Mouse (Mus musculus): ENCODE measurements around the gene Hoxd3. TPM values are rescaled to one million over a fixed set of nuclear protein-coding genes. Genes with fewer than 3 reads are reported as not detected.

Hoxd3 gene
- total RNA-seq, 2 experiments from 2014 or later = not detected

- no peak for DNase-seq (ENCODE audit: extremely low spot score in 1 of 2, low spot score in 2 of 2)
- intact Hi-C loops (cut with DNase I) = no loop called here
Observed at GRCm38 (mm10) chr2:74734996-74735811, 23.5 kb downstream of the Hoxd3 start.

GRCm38 (mm10) chr2:74735851-74736687 is 24.3 kb downstream of the Hoxd3 start:
- no peak for DNase-seq (ENCODE audit: extremely low spot score in 1 of 2, low spot score in 2 of 2)
- intact Hi-C loops (cut with DNase I) = no loop called here

GRCm38 (mm10) chr2:74736688-74737577 is 25.2 kb downstream of the Hoxd3 start:
- intact Hi-C loops (cut with DNase I) = no loop called here
- no peak for DNase-seq (ENCODE audit: extremely low spot score in 1 of 2, low spot score in 2 of 2)

GRCm38 (mm10) chr2:74737578-74738070 is 25.9 kb downstream of the Hoxd3 start:
- DNase-seq (ENCODE audit: extremely low spot score in 1 of 2, low spot score in 2 of 2) = no peak
- intact Hi-C loops (cut with DNase I) = no loop called here

- intact Hi-C loops (cut with DNase I) = no loop called here
Observed at GRCm38 (mm10) chr2:74738623-74739475, 27.1 kb downstream of the Hoxd3 start.

GRCm38 (mm10) chr2:74739476-74739800 is 27.7 kb downstream of the Hoxd3 start:
- intact Hi-C loops (cut with DNase I) = no loop called here
- no peak for DNase-seq (ENCODE audit: extremely low spot score in 1 of 2, low spot score in 2 of 2)

More at GRCm38 (mm10) chr2:74738623-74739475, 27.1 kb downstream of the Hoxd3 start:
- no peak for DNase-seq (ENCODE audit: extremely low spot score in 1 of 2, low spot score in 2 of 2)

GRCm38 (mm10) chr2:74739869-74740268 is 28.1 kb downstream of the Hoxd3 start:
- intact Hi-C loops (cut with DNase I) = no loop called here
- no peak for DNase-seq (ENCODE audit: extremely low spot score in 1 of 2, low spot score in 2 of 2)

GRCm38 (mm10) chr2:74740311-74741091 is 28.8 kb downstream of the Hoxd3 start:
- intact Hi-C loops (cut with DNase I) = no loop called here
- no peak for DNase-seq (ENCODE audit: extremely low spot score in 1 of 2, low spot score in 2 of 2)

GRCm38 (mm10) chr2:74741252-74741978 is 29.7 kb downstream of the Hoxd3 start:
- no peak for DNase-seq (ENCODE audit: extremely low spot score in 1 of 2, low spot score in 2 of 2)
- intact Hi-C loops (cut with DNase I) = no loop called here

- no peak for DNase-seq (ENCODE audit: extremely low spot score in 1 of 2, low spot score in 2 of 2)
- intact Hi-C loops (cut with DNase I) = no loop called here
Observed at GRCm38 (mm10) chr2:74741979-74742277, 30.2 kb downstream of the Hoxd3 start.

GRCm38 (mm10) chr2:74745540-74746297 is 34.0 kb downstream of the Hoxd3 start:
- no peak for DNase-seq (ENCODE audit: extremely low spot score in 1 of 2, low spot score in 2 of 2)
- intact Hi-C loops (cut with DNase I) = no loop called here

GRCm38 (mm10) chr2:74746298-74746921 is 34.7 kb downstream of the Hoxd3 start:
- intact Hi-C loops (cut with DNase I) = no loop called here
- DNase-seq (ENCODE audit: extremely low spot score in 1 of 2, low spot score in 2 of 2) = no peak

- intact Hi-C loops (cut with DNase I) = no loop called here
- no peak for DNase-seq (ENCODE audit: extremely low spot score in 1 of 2, low spot score in 2 of 2)
Observed at GRCm38 (mm10) chr2:74747006-74747405, 35.3 kb downstream of the Hoxd3 start.

GRCm38 (mm10) chr2:74747661-74748141 is 36.0 kb downstream of the Hoxd3 start:
- intact Hi-C loops (cut with DNase I) = no loop called here
- DNase-seq (ENCODE audit: extremely low spot score in 1 of 2, low spot score in 2 of 2) = no peak

GRCm38 (mm10) chr2:74748436-74748995 is 36.8 kb downstream of the Hoxd3 start:
- intact Hi-C loops (cut with DNase I) = no loop called here
- DNase-seq (ENCODE audit: extremely low spot score in 1 of 2, low spot score in 2 of 2) = no peak

Measured in left cerebral cortex, postnatal 10 days (tissue).